8 mouse cellular contexts compared by ENCODE assay signal in the genomic region with DNA sequence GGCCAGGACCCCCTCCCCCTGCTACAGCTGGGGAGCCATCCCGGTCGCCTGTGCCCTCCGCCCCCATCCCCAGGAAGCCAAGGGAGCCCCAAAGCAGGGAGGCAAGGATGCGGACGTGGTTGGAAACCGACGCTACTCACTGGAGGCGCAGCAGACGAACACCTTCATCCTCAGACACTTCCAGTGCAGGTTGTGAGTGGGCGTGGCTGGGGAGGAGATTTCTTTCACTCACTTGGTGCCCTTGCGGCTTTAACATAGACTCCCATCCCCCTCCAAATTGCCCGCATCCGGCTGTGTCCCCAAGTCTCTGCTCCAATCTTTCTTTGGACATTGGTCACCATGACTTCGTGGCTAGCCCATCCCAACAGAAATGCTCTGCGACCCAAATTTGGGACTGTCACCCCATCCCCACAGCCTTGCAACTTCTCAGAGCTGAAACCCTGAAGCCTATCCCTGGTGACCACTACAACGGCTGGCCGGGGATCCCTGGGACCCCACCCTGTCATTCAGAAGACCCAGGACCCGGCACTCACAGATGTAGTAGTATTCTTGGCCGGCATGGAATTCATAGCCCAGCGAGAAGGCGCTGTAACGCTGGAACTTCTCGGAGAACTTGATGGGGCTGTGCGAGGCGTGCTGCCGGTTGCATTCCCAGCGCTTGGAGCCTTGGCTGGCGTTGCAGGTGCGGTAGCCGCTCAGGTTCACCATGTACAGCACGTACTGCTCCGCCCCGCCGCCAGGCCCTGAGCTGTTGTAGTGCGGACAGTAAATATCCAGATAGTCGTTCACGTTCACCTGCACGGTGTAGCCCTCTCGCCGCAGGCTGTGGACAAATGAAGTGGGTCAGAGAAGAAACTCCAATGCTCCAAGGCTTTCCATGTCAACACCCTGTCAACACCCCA. TPM values are rescaled to one million over a fixed set of nuclear protein-coding genes. Genes with fewer than 3 reads are reported as not detected.
A peak's percentile ranks its signal among the peaks of the same experiment; 100 is the strongest.
DNase-seq lines count a peak whose midpoint lies in the region; ATAC-seq and TF ChIP-seq lines count a peak whose summit lies in the region.

No protein-coding gene starts in this region.

- H3K4me2 ChIP-seq in intestine, embryonic 16.5 days (ENCODE audit: low read depth, low read length) = peak overlapping the region; percentile 69
- H3K4me2 ChIP-seq in midbrain, postnatal 0 days (ENCODE audit: low read depth, low read length, poor library complexity, severe bottlenecking) = peak overlapping the region; percentile 40

- no peaks in the 10 kb centered on the region for H3K9me3 ChIP-seq in intestine, embryonic 16.5 days (ENCODE audit: control insufficient read depth, low read length)
- H3K9me3 ChIP-seq in midbrain, postnatal 0 days (ENCODE audit: low read length) = no peaks in the 10 kb centered on the region

- H3K27ac ChIP-seq in thymus, adult 2 months (ENCODE audit: control insufficient read depth, insufficient read depth, low read length) = no peak overlapping the region
- peak overlapping the region; percentile 37; the same call in 1 of the 2 replicates for H3K27ac ChIP-seq in intestine, embryonic 16.5 days (ENCODE audit: low read length)
- no peak overlapping the region for H3K27ac ChIP-seq in midbrain, postnatal 0 days (ENCODE audit: low read depth, low read length)

- no peak for TF ChIP-seq POLR2A in thymus, adult 2 months (IDR thresholded peaks at IDR 0.05; ENCODE audit: control insufficient read depth, extremely low read depth, insufficient read depth, low read length, poor library complexity)

- DNase-seq in cerebellum, adult 8-10 months = peak; percentile 30
- DNase-seq in cerebellum, adult 9-10 months = no peak
- peak; percentile 20 for DNase-seq in thymus, adult 2 months
- no peak for DNase-seq in thymus, postnatal 25 days
- no peak for DNase-seq in midbrain, postnatal 0 days (ENCODE audit: low spot score)
- no peak for DNase-seq in urinary bladder, postnatal 4 days (ENCODE audit: low spot score in 2 of 2)
- DNase-seq in adrenal gland, postnatal 4 days (ENCODE audit: low spot score in 2 of 2) = no peak

- H3K4me3 ChIP-seq in thymus, adult 2 months (ENCODE audit: control insufficient read depth, insufficient read depth, low read length) = no peak overlapping the region
- peak overlapping the region; percentile 36 for H3K4me3 ChIP-seq in intestine, embryonic 16.5 days (ENCODE audit: low read length)
- no peak overlapping the region for H3K4me3 ChIP-seq in midbrain, postnatal 0 days (ENCODE audit: low read depth, low read length)

- H3K27me3 ChIP-seq in thymus, adult 2 months (ENCODE audit: control insufficient read depth, insufficient read depth, low read length) = peaks cover 34% of the 10 kb centered on the region
- peaks cover 30% of the 10 kb centered on the region; the same call in 1 of the 2 replicates for H3K27me3 ChIP-seq in intestine, embryonic 16.5 days (replicated peaks; ENCODE audit: control insufficient read depth, insufficient read depth, low read length)
- no peaks in the 10 kb centered on the region for H3K27me3 ChIP-seq in midbrain, postnatal 0 days (ENCODE audit: insufficient read depth, low read length)

- H3K4me1 ChIP-seq in thymus, adult 2 months (replicated peaks; ENCODE audit: control insufficient read depth, insufficient read depth, low read length) = peaks cover 30% of the 10 kb centered on the region
- H3K4me1 ChIP-seq in intestine, embryonic 16.5 days (ENCODE audit: control insufficient read depth, insufficient read depth, low read length) = peaks cover 46% of the 10 kb centered on the region
- no peaks in the 10 kb centered on the region for H3K4me1 ChIP-seq in midbrain, postnatal 0 days (ENCODE audit: insufficient read depth, low read length)

- TF ChIP-seq CTCF in thymus, adult 2 months (IDR thresholded peaks at IDR 0.05; ENCODE audit: borderline replicate concordance, control insufficient read depth, extremely low read depth, insufficient read depth, low read length, poor library complexity) = no peak
- no peak for TF ChIP-seq CTCF in midbrain, postnatal 0 days (IDR thresholded peaks at IDR 0.05)

- H3K9ac ChIP-seq in intestine, embryonic 16.5 days (ENCODE audit: low read depth, low read length) = peak overlapping the region; percentile 51
- no peak overlapping the region; the same call in 1 of the 2 replicates for H3K9ac ChIP-seq in midbrain, postnatal 0 days (replicated peaks; ENCODE audit: low read length, poor library complexity, severe bottlenecking)

- no peaks in the 10 kb centered on the region for H3K36me3 ChIP-seq in thymus, adult 2 months (ENCODE audit: control insufficient read depth, insufficient read depth, low read length)
- no peaks in the 10 kb centered on the region for H3K36me3 ChIP-seq in intestine, embryonic 16.5 days (ENCODE audit: control insufficient read depth, insufficient read depth, low read length)
- H3K36me3 ChIP-seq in midbrain, postnatal 0 days (ENCODE audit: insufficient read depth, low read length) = peaks cover 16% of the 10 kb centered on the region

- WGBS in thymus, adult 2 months = 17% methylated on average over 40 of the region's 40 CpGs
- 17% methylated on average over 40 of the region's 40 CpGs for WGBS in intestine, embryonic 16.5 days
- 8% methylated on average over 40 of the region's 40 CpGs for WGBS in midbrain, postnatal 0 days

- ATAC-seq in intestine, embryonic 16.5 days = peak; percentile 56
- ATAC-seq in midbrain, postnatal 0 days (ENCODE audit: low FRiP score) = no peak

RNA-seq across cellular contexts. Expression of gene Efna3, which starts 6.6 kb away (rescaled TPM):
- polyA plus RNA-seq in thymus, adult 2 months (2012; rRNA removed) = 3.7 and 4.2 TPM in 2 replicates
- polyA plus RNA-seq in intestine, embryonic 16.5 days (2015; fragmentation: Nextera tagmentation; extraction: Ambion mirVana) = 5.9 and 7.5 TPM in 2 replicates
- 93.5 and 115 TPM in 2 replicates for total RNA-seq in midbrain, postnatal 0 days (2014; rRNA removed)
- polyA plus RNA-seq in midbrain, postnatal 0 days (2015; fragmentation: Nextera tagmentation; extraction: Ambion mirVana) = 52.3 and 58.4 TPM in 2 replicates
- total RNA-seq in adrenal gland, postnatal 4 days (2021) = 1 to 10 TPM in 1 of 2 experiments, under 1 TPM in 1; 0.84 to 1.6 TPM

RNA-seq across cellular contexts. Expression of gene Efna4, which starts 21.6 kb away (rescaled TPM):
- 12.5 TPM in 2 replicates for polyA plus RNA-seq in thymus, adult 2 months (2012; rRNA removed)
- polyA plus RNA-seq in intestine, embryonic 16.5 days (2015; fragmentation: Nextera tagmentation; extraction: Ambion mirVana) = 12.1 and 14.1 TPM in 2 replicates
- 3.0 and 7.9 TPM in 2 replicates for total RNA-seq in midbrain, postnatal 0 days (2014; rRNA removed)
- 2.5 and 3.5 TPM in 2 replicates for polyA plus RNA-seq in midbrain, postnatal 0 days (2015; fragmentation: Nextera tagmentation; extraction: Ambion mirVana)
- 1 to 10 TPM; 3.3 to 6.1 TPM for total RNA-seq in adrenal gland, postnatal 4 days (2021)

RNA-seq across cellular contexts. Expression of gene Adam15, which starts 33.6 kb away (rescaled TPM):
- 38.7 and 49.6 TPM in 2 replicates for polyA plus RNA-seq in thymus, adult 2 months (2012; rRNA removed)
- 49.3 and 51.6 TPM in 2 replicates for polyA plus RNA-seq in intestine, embryonic 16.5 days (2015; fragmentation: Nextera tagmentation; extraction: Ambion mirVana)
- 63.4 and 88.8 TPM in 2 replicates for total RNA-seq in midbrain, postnatal 0 days (2014; rRNA removed)
- polyA plus RNA-seq in midbrain, postnatal 0 days (2015; fragmentation: Nextera tagmentation; extraction: Ambion mirVana) = 73.6 and 79.4 TPM in 2 replicates
- total RNA-seq in adrenal gland, postnatal 4 days (2021) = 10 to 100 TPM; 60.7 to 74.6 TPM

RNA-seq across cellular contexts. Expression of gene Efna1, which starts 35.2 kb away (rescaled TPM):
- 6.3 and 9.7 TPM in 2 replicates for polyA plus RNA-seq in thymus, adult 2 months (2012; rRNA removed)
- polyA plus RNA-seq in intestine, embryonic 16.5 days (2015; fragmentation: Nextera tagmentation; extraction: Ambion mirVana) = 62.9 and 69.6 TPM in 2 replicates
- 6.6 and 7.1 TPM in 2 replicates for total RNA-seq in midbrain, postnatal 0 days (2014; rRNA removed)
- polyA plus RNA-seq in midbrain, postnatal 0 days (2015; fragmentation: Nextera tagmentation; extraction: Ambion mirVana) = 8.9 and 9.4 TPM in 2 replicates
- total RNA-seq in adrenal gland, postnatal 4 days (2021) = 10 to 100 TPM; 32.1 to 35.2 TPM

RNA-seq across cellular contexts. Expression of gene Dcst2, which starts 45.6 kb away (rescaled TPM):
- 0.36 and 0.50 TPM in 2 replicates for polyA plus RNA-seq in thymus, adult 2 months (2012; rRNA removed)
- 2.8 and 5.0 TPM in 2 replicates for polyA plus RNA-seq in intestine, embryonic 16.5 days (2015; fragmentation: Nextera tagmentation; extraction: Ambion mirVana)
- not detected in 2 replicates for total RNA-seq in midbrain, postnatal 0 days (2014; rRNA removed)
- 0.31 and 0.51 TPM in 2 replicates for polyA plus RNA-seq in midbrain, postnatal 0 days (2015; fragmentation: Nextera tagmentation; extraction: Ambion mirVana)
- total RNA-seq in adrenal gland, postnatal 4 days (2021) = under 1 TPM; 0.25 to 0.48 TPM

Comparison
In these comparisons a context has a peak if more than half of its experiments do, and no peak if none do; other contexts are left out.
1. DNase-seq: peak in cerebellum, adult 8-10 months (single experiment) and thymus, adult 2 months (single experiment); none in cerebellum, adult 9-10 months (single experiment), thymus, postnatal 25 days (single experiment), midbrain, postnatal 0 days (single experiment), urinary bladder, postnatal 4 days (0 of 2) and adrenal gland, postnatal 4 days (0 of 2).